9 mouse cellular contexts compared by ENCODE assay signal in genomic region chr2:157818576-157819320, GRCm38 (mm10).
A peak's percentile ranks its signal among the peaks of the same experiment; 100 is the strongest.
DNase-seq lines count a peak whose midpoint lies in the region; ATAC-seq and TF ChIP-seq lines count a peak whose summit lies in the region.
"Had no signal": no experiment of that assay in that cellular context is flagged by ENCODE, and none has a peak within 500 bp of the region (broad histone marks: within the 10 kb centered on the region; RNA-seq: fewer than 3 reads in every experiment).

No protein-coding gene starts in this region.

- H3K4me1 ChIP-seq in heart, embryonic 11.5 days (ENCODE audit: control insufficient read depth, insufficient read depth, low read length), result peaks cover 42% of the 10 kb centered on the region

- TF ChIP-seq POLR2A in myocyte (IDR thresholded peaks at IDR 0.05; ENCODE audit: insufficient read length, low read depth), result no peak

- H3K4me2 ChIP-seq in heart, embryonic 11.5 days, result peak overlapping the region; percentile 46
- no peak overlapping the region for H3K4me2 ChIP-seq in myocyte (ENCODE audit: low read depth)

- H3K4me3 ChIP-seq in heart, embryonic 11.5 days (ENCODE audit: low read depth, low read length), result no peak overlapping the region; the same call in 1 of the 2 replicates
- H3K4me3 ChIP-seq in myocyte, result no peak overlapping the region

- peak; percentile 46; the same call in 1 of the 2 replicates for ATAC-seq in heart, embryonic 11.5 days (replicated peaks; ENCODE audit: insufficient number of reproducible peaks, low FRiP score, low TSS enrichment)

- no peaks in the 10 kb centered on the region for H3K79me2 ChIP-seq in myocyte (ENCODE audit: control insufficient read depth, insufficient read depth)

- intact Hi-C loops in heart, postnatal 25 days (cut with DNase I), result no loop called here
- intact Hi-C loops in heart, postnatal 10 days (cut with DNase I), result no loop called here

- no peaks in the 10 kb centered on the region for H3K27me3 ChIP-seq in heart, embryonic 11.5 days (ENCODE audit: control insufficient read depth, insufficient read depth, low read length)
- no peaks in the 10 kb centered on the region for H3K27me3 ChIP-seq in myocyte (ENCODE audit: control insufficient read depth, insufficient read depth, insufficient read length)

- no peak overlapping the region for H3ac ChIP-seq in myocyte (ENCODE audit: control insufficient read depth, insufficient read length)

- WGBS in heart, embryonic 11.5 days (ENCODE audit: insufficient replicate concordance), result 48% methylated on average over 15 of the region's 15 CpGs

- no peaks in the 10 kb centered on the region for H3K9me3 ChIP-seq in heart, embryonic 11.5 days (replicated peaks; ENCODE audit: control insufficient read depth, low read length)

- no peak for DNase-seq in heart, postnatal 25 days (ENCODE audit: low spot score)
- peak; percentile 60 for DNase-seq in brain, adult 2 months (ENCODE audit: low read depth, low spot score)
- DNase-seq in heart, postnatal 10 days, result peak; percentile 53 to 64
- DNase-seq in cerebellum, adult 9-11 months, result no peak
- no peak for DNase-seq in ovary, postnatal 14 days (ENCODE audit: low spot score)
- DNase-seq in embryo, embryonic 11 days, result no peak
- DNase-seq: lung, postnatal 4 days had no signal

- H3K36me3 ChIP-seq in heart, embryonic 11.5 days (ENCODE audit: control insufficient read depth, insufficient read depth, low read length), result no peaks in the 10 kb centered on the region
- peaks cover 3% of the 10 kb centered on the region for H3K36me3 ChIP-seq in myocyte (ENCODE audit: control insufficient read depth, insufficient read depth)

- H3K9ac ChIP-seq in heart, embryonic 11.5 days (ENCODE audit: low read depth, low read length), result peak overlapping the region; percentile 59

- H3K27ac ChIP-seq in heart, embryonic 11.5 days (ENCODE audit: low read depth, low read length), result peak overlapping the region; percentile 70

TF ChIP-seq in myocyte, 11 proteins besides CTCF, POLR2A, EP300 and RAD21:
- no peak for TF ChIP-seq TCF12 (IDR thresholded peaks at IDR 0.05; ENCODE audit: insufficient read depth, poor library complexity, severe bottlenecking)
- TF ChIP-seq MYOG (IDR thresholded peaks at IDR 0.05; ENCODE audit: control insufficient read depth in 1 of 3, insufficient read depth in 1 of 3, insufficient read length in 2 of 3, low read depth in 2 of 3), result peak in 1 of 3 experiments; percentile 67
- TF ChIP-seq CEBPB (IDR thresholded peaks at IDR 0.05; ENCODE audit: insufficient read depth, poor library complexity, severe bottlenecking), result no peak
- no peak for TF ChIP-seq TCF3 (IDR thresholded peaks at IDR 0.05; ENCODE audit: insufficient read length, low read depth)
- peak in 2 of 3 experiments; percentile 53 to 91 for TF ChIP-seq MYOD1 (IDR thresholded peaks at IDR 0.05; ENCODE audit: control insufficient read depth in 1 of 3, insufficient read length in 2 of 3, low read depth in 2 of 3)
- TF ChIP-seq SRF (IDR thresholded peaks at IDR 0.05; ENCODE audit: control insufficient read depth, insufficient read length, low read depth), result no peak
TF ChIP-seq in myocyte: peak in this region for 2.

Comparison
In these comparisons a context has a peak if more than half of its experiments do, and no peak if none do; other contexts are left out.
1. DNase-seq: peak in brain, adult 2 months (single experiment) and heart, postnatal 10 days (2 of 2); none in heart, postnatal 25 days (single experiment), cerebellum, adult 9-11 months (single experiment), ovary, postnatal 14 days (single experiment) and embryo, embryonic 11 days (single experiment).